Comparison of ENCODE assay signal across 30 mouse cellular contexts in the genomic region with DNA sequence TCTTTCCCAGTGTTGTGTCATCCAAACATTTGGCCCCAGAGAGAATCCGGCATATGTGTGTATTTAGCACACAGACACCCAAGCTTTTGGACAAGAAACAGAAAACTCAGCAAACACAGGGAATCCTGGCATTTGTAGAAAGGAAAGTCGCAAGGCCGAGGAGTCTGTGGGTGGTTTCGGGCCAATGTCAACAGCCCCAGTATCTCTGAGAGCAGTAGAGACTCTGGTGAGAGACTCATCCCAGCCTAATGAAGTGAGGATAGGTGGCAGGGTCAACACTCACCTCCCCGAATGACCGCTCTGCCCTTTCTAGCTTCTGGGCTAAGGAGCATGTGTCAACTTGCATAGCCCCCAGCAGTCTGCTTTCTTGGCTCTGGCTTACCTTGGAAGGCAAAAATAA. TPM values are rescaled to one million over a fixed set of nuclear protein-coding genes. Genes with fewer than 3 reads are reported as not detected.
A peak's percentile ranks its signal among the peaks of the same experiment; 100 is the strongest.
DNase-seq lines count a peak whose midpoint lies in the region; ATAC-seq and TF ChIP-seq lines count a peak whose summit lies in the region.
"Had no signal": no experiment of that assay in that cellular context is flagged by ENCODE, and none has a peak within 500 bp of the region (broad histone marks: within the 10 kb centered on the region; RNA-seq: fewer than 3 reads in every experiment).

No protein-coding gene starts in this region.

- ATAC-seq in liver, embryonic 12.5 days: no peak
- no peak for ATAC-seq in limb, embryonic 12.5 days (ENCODE audit: insufficient number of reproducible peaks, insufficient read depth, low FRiP score, low TSS enrichment, low read depth)
- ATAC-seq in limb, embryonic 15.5 days (ENCODE audit: insufficient number of reproducible peaks, low FRiP score, low TSS enrichment, low read depth): no peak
- ATAC-seq: forebrain, embryonic 13.5 days; hindbrain, embryonic 16.5 days; liver, postnatal 0 days had no signal

- H3K4me2 ChIP-seq in liver, embryonic 12.5 days: no peak overlapping the region
- no peak overlapping the region for H3K4me2 ChIP-seq in limb, embryonic 12.5 days
- H3K4me2 ChIP-seq in limb, embryonic 15.5 days: no peak overlapping the region
- H3K4me2 ChIP-seq: forebrain, embryonic 13.5 days had no signal

- no peak overlapping the region for H3K4me3 ChIP-seq in liver, adult 2 months (ENCODE audit: insufficient read depth, low read depth, low read length)
- H3K4me3 ChIP-seq in liver, embryonic 12.5 days: no peak overlapping the region
- no peak overlapping the region for H3K4me3 ChIP-seq in limb, embryonic 12.5 days (replicated peaks)
- H3K4me3 ChIP-seq in limb, embryonic 15.5 days: no peak overlapping the region
- H3K4me3 ChIP-seq: embryonic facial prominence, embryonic 13.5 days; erythroblast, embryonic 14.5 days; forebrain, embryonic 13.5 days; layer of hippocampus, adult 2 months; left cerebral cortex, adult 2 months; neural tube, embryonic 15.5 days had no signal

- no peak overlapping the region for H3K27ac ChIP-seq in liver, adult 2 months (replicated peaks; ENCODE audit: insufficient read depth, low read depth, low read length)
- H3K27ac ChIP-seq in liver, embryonic 12.5 days: no peak overlapping the region
- H3K27ac ChIP-seq in limb, embryonic 12.5 days: 0 out of 2 replicates have a peak overlapping the region, but pooled peaks have one; percentile 66
- H3K27ac ChIP-seq in limb, embryonic 15.5 days: 0 out of 2 replicates have a peak overlapping the region, but pooled peaks have one; percentile 22
- H3K27ac ChIP-seq: embryonic facial prominence, embryonic 13.5 days; forebrain, embryonic 13.5 days; layer of hippocampus, adult 2 months; left cerebral cortex, adult 2 months; macrophage; neural tube, embryonic 15.5 days; stomach, postnatal 0 days had no signal

- H3K9me3 ChIP-seq in liver, embryonic 12.5 days (replicated peaks): no peaks in the 10 kb centered on the region
- no peaks in the 10 kb centered on the region for H3K9me3 ChIP-seq in limb, embryonic 12.5 days
- no peaks in the 10 kb centered on the region for H3K9me3 ChIP-seq in limb, embryonic 15.5 days
- H3K9me3 ChIP-seq: embryonic facial prominence, embryonic 13.5 days; forebrain, embryonic 13.5 days; neural tube, embryonic 15.5 days had no signal

- H3K9ac ChIP-seq in liver, adult 2 months (ENCODE audit: low read depth, low read length): no peak overlapping the region
- H3K9ac ChIP-seq in liver, embryonic 12.5 days: no peak overlapping the region
- no peak overlapping the region for H3K9ac ChIP-seq in limb, embryonic 12.5 days (replicated peaks)
- H3K9ac ChIP-seq in limb, embryonic 15.5 days: no peak overlapping the region
- H3K9ac ChIP-seq: embryonic facial prominence, embryonic 13.5 days; forebrain, embryonic 13.5 days; liver, postnatal 0 days; neural tube, embryonic 15.5 days had no signal

- H3K4me1 ChIP-seq in liver, adult 2 months (ENCODE audit: control insufficient read depth, insufficient read depth, low read length): peaks cover 8% of the 10 kb centered on the region
- H3K4me1 ChIP-seq in liver, embryonic 12.5 days: peaks cover 12% of the 10 kb centered on the region; the same call in 1 of the 2 replicates
- 0 out of 2 replicates have a peak, but pooled peaks cover 3% of the 10 kb centered on the region for H3K4me1 ChIP-seq in limb, embryonic 12.5 days (replicated peaks)
- peaks cover 12% of the 10 kb centered on the region for H3K4me1 ChIP-seq in limb, embryonic 15.5 days

- DNase-seq in liver, adult 2 months (ENCODE audit: extremely low read depth, low read depth, low spot score): peak; percentile 91
- peak; percentile 26 for DNase-seq in lung, postnatal 36 days
- no peak for DNase-seq in testis, postnatal 10 days (ENCODE audit: low spot score)
- no peak for DNase-seq in frontal cortex, postnatal 25 days (ENCODE audit: low spot score in 2 of 2)
- DNase-seq: adrenal gland, postnatal 25 days; B cell, adult 2 months; cerebellum, adult 11-12 months; cerebellum, adult 9-11 months; embryo, embryonic 11 days; gastrocnemius, postnatal 10 days; heart, postnatal 14 days; kidney, adult 18-20 months; kidney, postnatal 36 days; liver, postnatal 0 days; midbrain, embryonic 14.5 days; spleen, adult 18-20 months had no signal

- no peaks in the 10 kb centered on the region for H3K36me3 ChIP-seq in liver, adult 2 months (ENCODE audit: control insufficient read depth, insufficient read depth, low read length)
- no peaks in the 10 kb centered on the region for H3K36me3 ChIP-seq in liver, embryonic 12.5 days
- no peaks in the 10 kb centered on the region for H3K36me3 ChIP-seq in limb, embryonic 12.5 days
- no peaks in the 10 kb centered on the region for H3K36me3 ChIP-seq in limb, embryonic 15.5 days
- H3K36me3 ChIP-seq: embryonic facial prominence, embryonic 13.5 days; neural tube, embryonic 15.5 days had no signal

- no peaks in the 10 kb centered on the region for H3K27me3 ChIP-seq in liver, adult 2 months (ENCODE audit: control insufficient read depth, insufficient read depth, low read length)
- H3K27me3 ChIP-seq in liver, embryonic 12.5 days (replicated peaks): no peaks in the 10 kb centered on the region
- no peaks in the 10 kb centered on the region for H3K27me3 ChIP-seq in limb, embryonic 12.5 days
- H3K27me3 ChIP-seq in limb, embryonic 15.5 days: no peaks in the 10 kb centered on the region
- H3K27me3 ChIP-seq: forebrain, embryonic 13.5 days; neural tube, embryonic 15.5 days had no signal

- H3K79me2 ChIP-seq in liver, adult 2 months (ENCODE audit: control insufficient read depth, insufficient read depth, low read length): no peaks in the 10 kb centered on the region

- no peak for TF ChIP-seq POLR2A in liver, adult 2 months (IDR thresholded peaks at IDR 0.05; ENCODE audit: extremely low read depth, insufficient read depth, low read length)

- no peak for TF ChIP-seq CTCF in liver, adult 2 months (IDR thresholded peaks at IDR 0.05; ENCODE audit: low read depth, low read length)

- WGBS in liver, adult 2 months: 26% methylated on average over 6 of the region's 6 CpGs
- 82% methylated on average over 6 of the region's 6 CpGs for WGBS in liver, embryonic 12.5 days (ENCODE audit: insufficient replicate concordance)
- WGBS in limb, embryonic 12.5 days: 87% methylated on average over 6 of the region's 6 CpGs
- WGBS in limb, embryonic 15.5 days: 75% methylated on average over 6 of the region's 6 CpGs

RNA-seq across cellular contexts. Expression of gene Fam180a, which starts 52.9 kb away (rescaled TPM):
- total RNA-seq in liver, adult 2 months (2014; rRNA removed): 1.0 and 1.7 TPM in 2 replicates
- polyA plus RNA-seq in liver, adult 2 months (2012; rRNA removed): 0.09 and 0.11 TPM in 2 replicates
- 0.08 TPM in 1 of 2 replicates, not detected in the other for polyA plus RNA-seq in liver, embryonic 12.5 days (2016; fragmentation: Nextera tagmentation; extraction: Ambion mirVana)
- polyA plus RNA-seq in limb, embryonic 12.5 days (2016; fragmentation: Nextera tagmentation; extraction: Ambion mirVana): not detected in 2 replicates
- 6.8 and 8.5 TPM in 2 replicates for polyA plus RNA-seq in limb, embryonic 15.5 days (2015; fragmentation: Nextera tagmentation; extraction: Ambion mirVana)
- polyA plus RNA-seq: erythroblast, embryonic 14.5 days; forebrain, embryonic 13.5 days; hindbrain, embryonic 11.5 days; liver, embryonic 11.5 days; macrophage had no signal

Comparison
In these comparisons a context has a peak if more than half of its experiments do, and no peak if none do; other contexts are left out.
1. DNase-seq: peak in liver, adult 2 months (single experiment) and lung, postnatal 36 days (single experiment); none in testis, postnatal 10 days (single experiment) and frontal cortex, postnatal 25 days (0 of 2).
2. H3K27ac ChIP-seq: peak in limb, embryonic 12.5 days (single experiment) and limb, embryonic 15.5 days (single experiment); none in liver, adult 2 months (single experiment) and liver, embryonic 12.5 days (single experiment).